Mouse (Mus musculus): Measurements from ENCODE around the gene Klhl2. TPM values are rescaled to one million over a fixed set of nuclear protein-coding genes. Genes with fewer than 3 reads are reported as not detected.

Gene Klhl2
- polyA plus RNA-seq, 1 experiment from 2014 or later: 16.3 TPM

DNA sequence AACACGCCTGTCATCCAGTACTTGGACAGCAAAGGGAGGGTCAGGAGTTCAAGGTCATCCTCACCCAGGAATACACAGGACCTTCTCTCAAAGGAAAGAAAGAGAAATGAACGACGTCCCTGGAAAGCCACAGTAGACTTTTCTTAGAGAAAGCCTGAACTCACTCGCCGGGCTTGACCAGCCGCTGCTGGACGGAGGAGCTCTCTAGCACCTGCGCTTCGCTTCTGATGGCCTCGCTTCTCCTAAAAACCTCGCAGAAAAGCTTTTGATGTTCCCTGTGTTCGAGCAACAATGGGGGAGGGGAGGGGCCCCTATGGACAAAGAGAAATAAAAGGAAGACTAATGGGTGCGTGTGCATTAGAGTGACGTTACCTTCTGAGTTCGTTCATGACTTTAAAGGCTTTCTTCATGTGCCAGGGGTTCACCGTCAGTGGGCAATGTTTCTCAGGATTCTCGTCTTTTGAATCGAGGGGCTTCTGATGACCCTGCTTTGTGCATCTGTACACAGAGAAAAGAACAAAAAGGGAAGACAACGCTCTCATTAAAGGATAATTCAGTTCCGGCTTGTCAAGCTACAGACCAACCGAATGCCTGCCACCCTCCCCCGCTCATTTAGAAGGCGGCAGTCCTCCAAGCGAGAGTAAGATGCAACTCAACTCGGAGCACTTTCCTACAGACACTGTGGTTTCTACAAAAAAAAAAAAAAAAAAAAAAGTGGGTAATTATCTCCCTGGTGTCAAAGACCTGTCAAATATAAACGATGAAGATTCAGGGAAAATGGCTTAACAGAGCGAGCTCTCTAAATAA is 15.5 kb downstream of the Klhl2 start:
- Histone ChIP-seq H3K4me3 (ENCODE audit: low read length) (no peak overlapping the region), H3K27me3 (replicated peaks; ENCODE audit: control insufficient read depth, insufficient read depth, low read length) (no peaks in the 10 kb centered on the region), H3K9ac (ENCODE audit: low read depth, low read length) (0 out of 2 replicates have a peak overlapping the region, but pooled peaks have one; percentile 16), H3K4me2 (ENCODE audit: low read length) (peak overlapping the region; percentile 27), H3K9me3 (ENCODE audit: control insufficient read depth, low read length) (no peaks in the 10 kb centered on the region), H3K4me1 (ENCODE audit: control insufficient read depth, insufficient read depth, low read depth, low read length) (peaks cover 7% of the 10 kb centered on the region), H3K36me3 (ENCODE audit: control insufficient read depth, insufficient read depth, low read length) (no peaks in the 10 kb centered on the region), H3K27ac (ENCODE audit: low read depth, low read length) (no peak overlapping the region)
- WGBS: 26% methylated on average over 27 of the region's 27 CpGs
- ATAC-seq: no peak

DNA sequence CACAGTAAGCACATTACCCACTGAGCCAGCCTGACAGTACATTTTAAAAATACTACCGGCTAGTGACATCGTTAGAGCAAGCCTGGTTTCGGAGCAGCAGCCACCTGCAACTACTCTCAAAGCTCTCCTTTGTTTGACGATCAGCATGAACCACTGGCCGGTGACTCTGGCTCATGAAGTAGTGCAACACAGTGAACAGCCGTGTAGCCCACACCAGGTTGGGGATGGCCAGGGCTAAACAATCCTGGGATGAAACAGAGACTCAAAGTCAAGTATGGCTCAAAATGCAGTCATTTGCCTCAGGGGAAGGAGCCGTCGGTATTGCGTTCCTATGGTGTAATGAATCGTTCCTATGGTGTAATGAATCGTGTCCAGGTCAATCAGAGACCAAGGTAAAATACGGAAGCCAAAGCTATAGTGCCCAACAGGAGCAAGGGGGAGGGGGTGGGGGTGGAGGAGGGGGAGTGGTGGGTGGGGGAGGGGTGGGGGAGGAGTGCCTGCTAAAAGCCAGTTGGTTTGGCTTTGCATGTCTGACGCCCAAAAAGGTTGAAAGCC is 17.2 kb downstream of the Klhl2 start:
- Histone ChIP-seq H3K4me3 (ENCODE audit: low read length) (no peak overlapping the region), H3K4me2 (ENCODE audit: low read length) (no peak overlapping the region), H3K4me1 (ENCODE audit: control insufficient read depth, insufficient read depth, low read depth, low read length) (peaks cover 7% of the 10 kb centered on the region), H3K27me3 (replicated peaks; ENCODE audit: control insufficient read depth, insufficient read depth, low read length) (no peaks in the 10 kb centered on the region), H3K36me3 (ENCODE audit: control insufficient read depth, insufficient read depth, low read length) (no peaks in the 10 kb centered on the region), H3K9me3 (ENCODE audit: control insufficient read depth, low read length) (no peaks in the 10 kb centered on the region), H3K9ac (ENCODE audit: low read depth, low read length) (no peak overlapping the region), H3K27ac (ENCODE audit: low read depth, low read length) (no peak overlapping the region)
- 56% methylated on average over 13 of the region's 13 CpGs for WGBS
- ATAC-seq: no peak

DNA sequence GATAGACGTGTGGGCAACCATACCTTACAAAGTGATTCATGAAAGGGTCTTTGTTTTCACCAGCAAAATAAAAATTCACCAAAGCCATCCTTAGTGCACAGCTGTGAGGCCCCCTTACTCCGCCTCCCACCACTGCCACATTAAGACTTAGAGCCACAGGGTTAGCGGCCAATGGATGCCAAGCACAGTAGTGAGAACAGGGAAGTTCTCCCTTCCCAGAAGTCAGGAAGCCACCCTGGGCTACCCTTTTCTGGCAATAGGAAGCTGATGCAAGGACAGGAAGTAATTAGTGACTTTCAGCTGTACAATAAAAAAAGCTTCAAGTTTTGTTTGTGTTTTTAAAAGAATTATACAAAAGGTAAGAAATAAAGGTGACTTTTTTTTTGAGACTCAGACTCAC is 18.2 kb downstream of the Klhl2 start:
- WGBS: 72% methylated on average over 3 of the region's 3 CpGs

DNA sequence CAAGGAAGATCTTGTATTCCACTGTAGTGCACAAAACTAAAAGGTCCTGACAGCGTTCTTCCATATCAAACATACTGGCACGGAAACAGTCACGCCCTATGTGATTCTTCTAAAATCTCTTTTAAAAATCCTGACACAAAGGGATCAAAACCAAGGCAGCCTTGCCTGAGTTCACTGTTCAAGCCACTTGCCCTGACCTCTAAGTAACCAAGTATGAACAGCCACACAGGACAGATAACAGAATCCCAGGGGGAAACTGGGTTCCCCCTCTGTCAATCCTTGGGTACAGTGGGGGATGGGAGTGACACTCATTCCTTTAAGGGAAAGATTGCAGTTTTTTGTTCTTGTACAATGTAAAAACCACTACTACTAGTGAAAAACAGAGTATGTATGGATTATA is 19.9 kb downstream of the Klhl2 start:
- ATAC-seq: no peak
- H3K4me1 ChIP-seq (ENCODE audit: control insufficient read depth, insufficient read depth, low read depth, low read length): peaks cover 4% of the 10 kb centered on the region
- no peak overlapping the region for H3K27ac ChIP-seq (ENCODE audit: low read depth, low read length)
- no peak overlapping the region for H3K9ac ChIP-seq (ENCODE audit: low read depth, low read length)
- H3K9me3 ChIP-seq (ENCODE audit: control insufficient read depth, low read length): no peaks in the 10 kb centered on the region
- H3K27me3 ChIP-seq (replicated peaks; ENCODE audit: control insufficient read depth, insufficient read depth, low read length): no peaks in the 10 kb centered on the region
- no peak overlapping the region for H3K4me2 ChIP-seq (ENCODE audit: low read length)
- WGBS: 84% methylated on average over 3 of the region's 3 CpGs
- H3K4me3 ChIP-seq (ENCODE audit: low read length): no peak overlapping the region
- H3K36me3 ChIP-seq (ENCODE audit: control insufficient read depth, insufficient read depth, low read length): no peaks in the 10 kb centered on the region

More for the DNA sequence above, 18.2 kb downstream of the Klhl2 start:
- Histone ChIP-seq H3K27ac (ENCODE audit: low read depth, low read length) (no peak overlapping the region), H3K9ac (ENCODE audit: low read depth, low read length) (no peak overlapping the region), H3K4me3 (ENCODE audit: low read length) (no peak overlapping the region), H3K36me3 (ENCODE audit: control insufficient read depth, insufficient read depth, low read length) (no peaks in the 10 kb centered on the region), H3K4me2 (ENCODE audit: low read length) (no peak overlapping the region), H3K4me1 (ENCODE audit: control insufficient read depth, insufficient read depth, low read depth, low read length) (peaks cover 7% of the 10 kb centered on the region), H3K9me3 (ENCODE audit: control insufficient read depth, low read length) (no peaks in the 10 kb centered on the region), H3K27me3 (replicated peaks; ENCODE audit: control insufficient read depth, insufficient read depth, low read length) (no peaks in the 10 kb centered on the region)
- ATAC-seq: no peak

DNA sequence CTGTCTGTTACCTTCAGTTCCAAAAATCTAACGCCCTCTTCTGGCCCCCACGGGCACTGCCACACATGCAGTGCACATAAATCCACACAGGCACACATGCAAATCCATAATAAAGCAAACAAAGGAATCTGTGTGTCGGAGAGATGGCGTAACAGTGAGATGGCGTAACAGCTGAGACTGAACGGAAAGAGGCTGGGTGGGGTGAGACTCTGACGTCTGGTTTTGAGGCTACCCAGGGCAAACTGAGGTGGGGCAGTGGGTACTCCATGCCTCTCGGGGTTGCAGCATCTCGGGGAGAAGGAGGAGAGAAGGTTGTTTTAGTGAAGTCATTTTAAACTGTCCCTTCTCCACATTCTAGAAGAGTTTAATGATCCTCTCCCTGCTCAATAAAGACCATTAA is 20.4 kb downstream of the Klhl2 start:
- H3K27me3 ChIP-seq (replicated peaks; ENCODE audit: control insufficient read depth, insufficient read depth, low read length): no peaks in the 10 kb centered on the region
- no peak overlapping the region for H3K9ac ChIP-seq (ENCODE audit: low read depth, low read length)
- WGBS: 89% methylated on average over 9 of the region's 9 CpGs
- no peak for ATAC-seq
- no peaks in the 10 kb centered on the region for H3K36me3 ChIP-seq (ENCODE audit: control insufficient read depth, insufficient read depth, low read length)
- H3K4me1 ChIP-seq (ENCODE audit: control insufficient read depth, insufficient read depth, low read depth, low read length): peaks cover 4% of the 10 kb centered on the region
- no peaks in the 10 kb centered on the region for H3K9me3 ChIP-seq (ENCODE audit: control insufficient read depth, low read length)
- no peak overlapping the region for H3K27ac ChIP-seq (ENCODE audit: low read depth, low read length)
- H3K4me2 ChIP-seq (ENCODE audit: low read length): no peak overlapping the region
- H3K4me3 ChIP-seq (ENCODE audit: low read length): no peak overlapping the region

DNA sequence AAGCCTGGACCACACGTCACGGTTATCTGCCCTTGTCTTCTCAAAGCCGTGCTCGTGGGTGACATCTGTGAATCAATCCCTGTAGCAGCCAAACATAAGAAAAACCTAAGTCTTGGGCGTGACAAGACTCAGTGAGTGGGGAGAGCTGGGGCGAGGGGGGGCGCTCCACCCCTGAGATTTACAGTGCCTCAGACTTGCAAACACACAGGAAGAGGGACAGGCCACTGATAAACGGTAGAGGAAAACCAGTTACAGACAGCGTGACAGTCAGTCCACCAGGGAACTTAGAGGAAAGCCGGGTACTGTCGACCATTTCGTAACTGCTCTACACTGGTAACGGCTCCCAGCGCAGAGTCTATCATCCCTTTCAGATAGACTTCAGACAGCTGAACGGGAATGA is 21.4 kb downstream of the Klhl2 start:
- 91% methylated on average over 15 of the region's 15 CpGs for WGBS
- H3K27ac ChIP-seq (ENCODE audit: low read depth, low read length): no peak overlapping the region
- H3K4me1 ChIP-seq (ENCODE audit: control insufficient read depth, insufficient read depth, low read depth, low read length): no peaks in the 10 kb centered on the region
- no peak for ATAC-seq
- H3K4me3 ChIP-seq (ENCODE audit: low read length): no peak overlapping the region
- no peak overlapping the region for H3K9ac ChIP-seq (ENCODE audit: low read depth, low read length)
- no peak overlapping the region for H3K4me2 ChIP-seq (ENCODE audit: low read length)
- H3K36me3 ChIP-seq (ENCODE audit: control insufficient read depth, insufficient read depth, low read length): no peaks in the 10 kb centered on the region
- no peaks in the 10 kb centered on the region for H3K27me3 ChIP-seq (replicated peaks; ENCODE audit: control insufficient read depth, insufficient read depth, low read length)
- no peaks in the 10 kb centered on the region for H3K9me3 ChIP-seq (ENCODE audit: control insufficient read depth, low read length)

DNA sequence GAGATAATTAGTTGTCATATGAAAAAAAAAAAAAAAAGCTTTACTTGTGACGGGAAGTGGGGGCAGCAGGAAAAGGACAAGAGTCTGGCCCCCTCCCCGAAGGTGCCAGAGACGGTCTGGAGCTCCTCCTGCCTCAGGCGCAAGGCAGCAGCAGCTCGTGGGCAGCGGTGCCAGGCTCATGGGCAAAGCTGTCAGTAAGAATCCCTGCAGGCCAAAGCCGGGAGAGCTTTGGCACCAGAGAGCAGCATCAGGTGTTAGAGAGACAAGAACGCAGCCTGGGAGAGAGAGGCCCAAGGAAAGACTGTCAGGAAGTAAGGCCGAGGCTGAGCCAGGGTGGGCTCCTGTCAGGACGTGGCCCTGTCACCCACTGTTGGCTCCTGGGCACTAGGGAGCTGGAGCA is 22.5 kb downstream of the Klhl2 start:
- 64% methylated on average over 10 of the region's 10 CpGs for WGBS

DNA sequence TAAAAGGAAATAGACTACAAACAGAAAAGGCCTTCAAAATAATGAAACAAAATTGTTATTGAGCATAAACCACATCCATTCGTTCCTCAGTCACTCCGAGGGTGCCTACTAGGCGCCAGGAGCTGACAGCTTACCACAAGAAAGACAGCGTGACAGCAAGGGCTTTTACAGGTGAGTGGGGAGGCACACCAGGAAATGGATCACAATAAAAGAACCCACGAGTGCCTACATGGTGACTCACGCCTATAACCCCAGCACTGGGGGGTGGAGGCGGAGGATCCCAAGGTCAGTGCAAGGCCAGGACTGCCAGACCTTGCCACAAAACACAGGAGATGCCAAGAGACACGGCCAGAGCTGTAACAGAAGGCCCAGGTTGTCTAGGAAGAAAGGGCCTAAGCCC is 23.4 kb downstream of the Klhl2 start:
- no peak overlapping the region for H3K27ac ChIP-seq (ENCODE audit: low read depth, low read length)
- ATAC-seq: no peak
- H3K27me3 ChIP-seq (replicated peaks; ENCODE audit: control insufficient read depth, insufficient read depth, low read length): no peaks in the 10 kb centered on the region
- H3K9ac ChIP-seq (ENCODE audit: low read depth, low read length): no peak overlapping the region
- no peaks in the 10 kb centered on the region for H3K36me3 ChIP-seq (ENCODE audit: control insufficient read depth, insufficient read depth, low read length)
- no peak overlapping the region for H3K4me2 ChIP-seq (ENCODE audit: low read length)
- no peaks in the 10 kb centered on the region for H3K9me3 ChIP-seq (ENCODE audit: control insufficient read depth, low read length)
- no peak overlapping the region for H3K4me3 ChIP-seq (ENCODE audit: low read length)
- WGBS: 75% methylated on average over 8 of the region's 8 CpGs
- H3K4me1 ChIP-seq (ENCODE audit: control insufficient read depth, insufficient read depth, low read depth, low read length): no peaks in the 10 kb centered on the region

More for the DNA sequence above, 22.5 kb downstream of the Klhl2 start:
- Histone ChIP-seq H3K4me2 (ENCODE audit: low read length) (no peak overlapping the region), H3K9me3 (ENCODE audit: control insufficient read depth, low read length) (no peaks in the 10 kb centered on the region), H3K27ac (ENCODE audit: low read depth, low read length) (no peak overlapping the region), H3K4me3 (ENCODE audit: low read length) (no peak overlapping the region), H3K9ac (ENCODE audit: low read depth, low read length) (no peak overlapping the region), H3K4me1 (ENCODE audit: control insufficient read depth, insufficient read depth, low read depth, low read length) (no peaks in the 10 kb centered on the region), H3K27me3 (replicated peaks; ENCODE audit: control insufficient read depth, insufficient read depth, low read length) (no peaks in the 10 kb centered on the region), H3K36me3 (ENCODE audit: control insufficient read depth, insufficient read depth, low read length) (no peaks in the 10 kb centered on the region)
- ATAC-seq: no peak

DNA sequence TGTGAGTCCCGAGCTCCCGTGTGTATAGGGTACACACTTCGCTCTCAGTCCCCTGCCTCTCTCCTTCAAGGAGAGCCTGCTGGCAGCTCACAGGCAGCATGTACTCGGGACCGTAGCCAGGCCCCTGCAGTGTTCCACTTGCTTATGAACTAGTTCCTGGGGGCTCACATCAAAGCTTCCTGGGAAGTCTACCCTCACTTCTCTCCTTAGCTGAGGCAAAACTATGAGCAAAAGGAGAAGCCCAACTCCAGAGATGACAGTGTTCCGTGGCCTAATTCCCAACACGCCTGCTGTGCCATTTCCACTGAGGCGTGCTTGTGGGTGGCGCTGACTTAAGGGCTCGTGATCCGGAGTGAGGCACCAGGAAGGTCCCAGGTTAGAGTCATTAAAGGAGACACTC is 25.9 kb downstream of the Klhl2 start:
- ATAC-seq: no peak
- Histone ChIP-seq H3K36me3 (ENCODE audit: control insufficient read depth, insufficient read depth, low read length) (no peaks in the 10 kb centered on the region), H3K9me3 (ENCODE audit: control insufficient read depth, low read length) (no peaks in the 10 kb centered on the region), H3K9ac (ENCODE audit: low read depth, low read length) (no peak overlapping the region), H3K4me1 (ENCODE audit: control insufficient read depth, insufficient read depth, low read depth, low read length) (no peaks in the 10 kb centered on the region), H3K27me3 (replicated peaks; ENCODE audit: control insufficient read depth, insufficient read depth, low read length) (no peaks in the 10 kb centered on the region), H3K27ac (ENCODE audit: low read depth, low read length) (no peak overlapping the region), H3K4me2 (ENCODE audit: low read length) (no peak overlapping the region), H3K4me3 (ENCODE audit: low read length) (no peak overlapping the region)
- 75% methylated on average over 11 of the region's 11 CpGs for WGBS
